Mouse (Mus musculus) mouse trophoblast stem cell (cell line): ENCODE data around the gene Lgals3.
"Not testable (repeated sequence)": the region's sequence is repeated elsewhere in the genome, so short reads cannot be mapped to it uniquely, and the experiment has no call there.

Experiments used
- in situ Hi-C, 2 experiments: fragments of 300-500 bp; cut with MseI, MboI; formaldehyde crosslinking; loops; 2 replicates in 1 of 2; 3 replicates in 1 of 2; pipeline ENCODE4 v1.15.1; 2025

Lgals3 gene

GRCm38 (mm10) chr14:47367461-47367860 is at the start of gene Lgals3:
TSS of gene Lgals3 (plus strand) at chr14:47367751.
- in situ Hi-C loops, result no loop called here

GRCm38 (mm10) chr14:47319362-47319761 is 48.2 kb upstream of the Lgals3 start:
- in situ Hi-C loops, result no loop called here

GRCm38 (mm10) chr14:47321581-47321980 is 46.0 kb upstream of the Lgals3 start:
- in situ Hi-C loops, result not testable (repeated sequence)

GRCm38 (mm10) chr14:47325965-47326761 is 41.4 kb upstream of the Lgals3 start:
- in situ Hi-C loops, result no loop called here

GRCm38 (mm10) chr14:47327347-47327746 is 40.2 kb upstream of the Lgals3 start:
- in situ Hi-C loops, result no loop called here

GRCm38 (mm10) chr14:47331920-47332319 is 35.6 kb upstream of the Lgals3 start:
- in situ Hi-C loops, result loop anchor here in 1 of 2 experiments (5.0 kb wide), 1 partner anchor 60 kb away; no protein-coding TSS in a partner anchor

DNA sequence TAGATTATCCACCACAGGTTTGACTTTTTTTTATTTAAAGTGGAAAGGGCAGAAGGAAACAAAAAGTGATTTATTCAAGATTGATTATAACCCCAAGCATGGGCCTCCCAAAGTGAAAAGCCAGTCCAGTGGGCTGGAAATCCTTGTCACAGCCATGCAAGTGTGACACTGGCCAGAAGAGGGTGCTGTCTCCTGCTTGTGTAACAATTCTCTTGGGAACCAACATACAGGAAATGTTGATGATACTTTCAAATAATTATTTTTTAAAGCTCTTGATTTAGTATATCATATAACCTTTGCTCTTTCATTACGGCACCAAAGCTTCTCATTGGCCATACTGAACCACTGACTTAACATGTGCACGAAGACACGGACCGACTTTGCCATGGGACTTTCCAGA is 32.7 kb upstream of the Lgals3 start:
- in situ Hi-C loops, result loop anchor here (5.0 kb wide), 1 partner anchor 57 kb away; no protein-coding TSS in a partner anchor

DNA sequence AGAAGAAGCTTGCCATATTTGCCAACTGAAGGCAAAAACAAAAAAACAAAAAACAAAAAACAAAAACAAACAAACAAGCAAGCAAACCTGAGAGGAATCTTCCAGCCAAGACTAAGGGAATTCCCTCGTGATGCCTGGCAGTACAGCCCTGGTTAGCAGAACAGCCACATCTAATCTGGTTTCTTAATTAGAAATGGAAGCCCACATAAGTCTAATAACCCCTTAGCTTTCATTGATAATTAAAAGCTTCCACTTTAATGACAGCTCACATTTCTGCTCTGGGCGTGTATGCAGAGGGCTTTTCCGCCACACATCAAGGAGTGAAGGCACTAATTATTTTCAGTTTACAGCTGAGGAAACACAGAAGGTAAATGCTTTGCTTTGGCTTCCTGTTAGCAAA is 32.3 kb upstream of the Lgals3 start:
- in situ Hi-C loops, result loop anchor here in 1 of 2 experiments (5.0 kb wide), 1 partner anchor 57 kb away; no protein-coding TSS in a partner anchor

- in situ Hi-C loops, result no loop called here
Measured at GRCm38 (mm10) chr14:47340231-47340925, 27.2 kb upstream of the Lgals3 start.

DNA sequence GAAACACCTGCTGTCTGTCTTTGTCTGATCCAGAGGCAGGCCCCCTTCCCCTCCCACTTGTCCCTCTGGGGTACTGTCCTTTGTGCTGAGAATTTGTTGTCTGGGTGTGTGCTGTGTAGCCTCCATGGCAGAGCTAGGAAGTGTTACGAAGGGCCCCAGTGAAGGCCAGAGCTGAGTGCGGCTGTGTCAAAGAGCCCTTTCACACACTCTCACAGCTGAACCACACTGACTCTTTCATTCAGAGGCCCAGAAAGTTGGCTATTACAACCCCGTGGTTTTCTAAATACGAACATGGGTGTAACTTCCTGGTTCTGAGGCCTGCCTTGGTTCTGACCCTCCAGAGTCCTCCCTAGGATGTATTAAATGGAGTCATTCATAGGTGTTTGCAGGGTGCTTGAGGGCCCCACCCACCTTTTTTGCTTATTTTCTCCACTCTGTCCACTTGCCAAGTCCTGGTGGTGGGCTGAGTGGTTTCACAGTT is 25.7 kb upstream of the Lgals3 start:
- in situ Hi-C loops, result no loop called here

DNA sequence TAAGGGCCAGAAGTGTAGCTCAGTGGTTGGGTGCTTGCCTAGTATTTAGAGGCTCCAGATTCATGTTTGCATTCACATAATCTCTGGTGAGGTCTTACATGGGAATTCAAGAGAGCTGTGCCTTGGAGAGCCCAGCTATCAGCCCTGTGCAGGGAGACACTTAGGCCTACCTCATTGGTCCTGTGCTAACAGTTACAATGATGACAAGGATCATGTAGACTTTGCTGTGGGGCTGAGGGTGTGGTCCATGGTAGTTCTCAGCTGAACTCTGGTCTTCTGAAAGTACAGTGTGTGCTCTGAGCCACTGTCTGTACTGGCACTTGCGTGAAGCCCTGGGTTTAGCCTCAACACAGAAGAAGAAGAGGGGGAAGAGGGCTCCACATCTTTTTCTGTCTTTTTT is 20.8 kb upstream of the Lgals3 start:
- in situ Hi-C loops, result no loop called here

DNA sequence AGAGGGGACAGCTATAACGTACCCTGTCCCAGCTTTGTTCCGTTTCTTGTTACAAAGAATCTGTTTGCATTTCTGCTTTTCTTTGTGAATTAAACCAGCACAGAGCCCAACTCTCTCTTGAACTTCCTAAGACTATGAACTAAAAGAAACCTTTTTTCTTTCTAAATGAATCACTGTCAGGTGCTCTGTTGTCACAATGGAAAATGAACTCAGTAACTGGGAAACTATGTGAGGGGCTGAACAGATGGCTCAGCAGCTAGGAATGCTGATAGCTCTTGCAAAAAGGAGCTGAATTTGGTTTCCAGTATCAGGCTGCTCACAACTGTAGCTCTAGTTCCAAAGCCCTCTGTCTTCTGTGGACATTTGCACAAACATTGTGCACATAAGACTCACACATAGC is 16.6 kb upstream of the Lgals3 start:
- in situ Hi-C loops, result no loop called here

DNA sequence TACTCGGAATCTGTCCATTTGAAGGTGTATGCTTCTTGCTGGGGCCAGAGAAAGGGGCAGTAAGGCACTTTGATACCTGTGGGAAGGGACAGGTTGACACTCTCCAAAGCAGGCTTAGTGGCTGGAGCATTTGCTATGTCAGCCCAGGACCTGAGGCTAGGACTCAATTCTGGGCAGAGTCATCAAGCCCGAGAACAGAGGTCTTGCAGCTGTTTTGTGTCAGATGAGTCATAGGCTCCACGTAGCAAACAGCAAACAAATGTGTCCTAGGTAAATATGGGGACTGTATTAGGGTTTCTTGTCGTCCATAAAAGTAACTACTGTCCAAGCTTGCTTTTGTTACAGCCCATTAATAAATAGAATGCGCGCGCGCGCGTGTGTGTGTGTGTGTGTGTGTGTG is 15.3 kb upstream of the Lgals3 start:
- in situ Hi-C loops, result no loop called here

- in situ Hi-C loops, result no loop called here
Measured at GRCm38 (mm10) chr14:47353240-47353639, 14.3 kb upstream of the Lgals3 start.

GRCm38 (mm10) chr14:47354111-47354577 is 13.4 kb upstream of the Lgals3 start:
- in situ Hi-C loops, result no loop called here

GRCm38 (mm10) chr14:47354948-47355347 is 12.6 kb upstream of the Lgals3 start:
- in situ Hi-C loops, result no loop called here

- in situ Hi-C loops, result no loop called here
Measured at GRCm38 (mm10) chr14:47356622-47357021, 10.9 kb upstream of the Lgals3 start.

GRCm38 (mm10) chr14:47359610-47360009 is 7.9 kb upstream of the Lgals3 start:
- in situ Hi-C loops, result no loop called here

DNA sequence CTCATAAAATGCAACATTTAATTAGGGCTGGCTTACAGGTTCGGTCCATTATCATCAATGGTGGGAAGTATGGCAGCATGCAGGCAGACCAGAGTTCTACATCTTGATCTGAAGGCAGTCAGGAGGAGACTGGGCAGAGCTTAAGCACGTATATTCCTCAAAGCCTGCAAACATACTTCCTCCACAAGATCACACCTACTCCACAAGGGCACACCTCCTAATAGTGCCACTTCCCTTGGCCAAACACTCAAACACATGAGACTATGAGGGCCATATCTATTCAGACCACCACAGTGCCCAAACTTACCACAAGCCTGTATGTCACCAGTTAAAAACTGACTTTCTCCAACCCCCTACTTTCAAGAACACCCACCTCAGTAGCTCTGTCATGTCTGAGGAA is 6.1 kb upstream of the Lgals3 start:
- in situ Hi-C loops, result no loop called here

DNA sequence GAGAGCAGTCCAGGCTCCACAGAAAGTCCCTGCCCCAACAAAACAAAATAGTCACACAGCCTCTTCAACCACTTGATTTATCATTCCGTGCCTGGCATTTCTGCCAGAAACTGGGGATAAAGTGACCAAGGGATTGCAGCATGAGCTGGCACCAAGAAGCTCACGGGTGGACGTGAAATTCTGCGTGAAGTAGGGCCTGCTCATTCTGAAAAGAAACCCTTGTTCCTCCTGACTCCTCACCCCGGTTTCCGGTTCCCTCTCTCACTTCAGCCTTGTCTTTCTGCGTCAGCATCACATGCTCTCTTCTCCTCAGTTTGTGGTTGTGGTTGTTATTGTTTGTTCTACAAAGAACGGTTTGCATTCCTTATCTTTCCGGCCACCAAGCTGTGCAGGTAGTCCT is 5.7 kb upstream of the Lgals3 start:
- in situ Hi-C loops, result no loop called here

GRCm38 (mm10) chr14:47364742-47365449 is 2.7 kb upstream of the Lgals3 start:
- in situ Hi-C loops, result no loop called here

DNA sequence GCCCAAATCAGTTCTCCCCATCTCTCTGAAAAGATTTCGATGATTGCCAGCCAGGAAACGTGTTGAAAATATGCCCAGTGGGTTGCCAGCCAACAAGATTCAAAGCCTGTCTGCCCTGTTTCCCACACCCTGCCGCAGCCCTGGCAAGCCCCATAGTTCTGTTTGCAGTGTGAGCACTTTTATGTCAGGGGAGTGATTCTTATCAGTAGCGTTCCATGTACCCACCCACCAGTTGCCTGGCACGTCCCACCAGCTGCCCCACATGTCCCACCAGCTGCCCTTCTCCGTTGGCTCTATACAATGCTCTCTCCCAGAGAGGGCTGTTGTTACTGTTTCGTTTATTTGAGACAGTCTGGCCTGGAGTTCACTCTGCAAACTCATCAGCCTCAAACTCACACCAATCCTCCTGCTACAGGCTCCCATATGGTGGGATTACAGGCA is 650 bp upstream of the Lgals3 start:
- in situ Hi-C loops, result no loop called here
